Mouse (Mus musculus): ENCODE results near the gene Lyplal1. TPM values are rescaled to one million over a fixed set of nuclear protein-coding genes. Genes with fewer than 3 reads are reported as not detected.

Lyplal1 gene
- 15.3 and 23.1 TPM in 2 replicates for polyA plus RNA-seq (2016; fragmentation: Nextera tagmentation; extraction: Ambion mirVana)

DNA sequence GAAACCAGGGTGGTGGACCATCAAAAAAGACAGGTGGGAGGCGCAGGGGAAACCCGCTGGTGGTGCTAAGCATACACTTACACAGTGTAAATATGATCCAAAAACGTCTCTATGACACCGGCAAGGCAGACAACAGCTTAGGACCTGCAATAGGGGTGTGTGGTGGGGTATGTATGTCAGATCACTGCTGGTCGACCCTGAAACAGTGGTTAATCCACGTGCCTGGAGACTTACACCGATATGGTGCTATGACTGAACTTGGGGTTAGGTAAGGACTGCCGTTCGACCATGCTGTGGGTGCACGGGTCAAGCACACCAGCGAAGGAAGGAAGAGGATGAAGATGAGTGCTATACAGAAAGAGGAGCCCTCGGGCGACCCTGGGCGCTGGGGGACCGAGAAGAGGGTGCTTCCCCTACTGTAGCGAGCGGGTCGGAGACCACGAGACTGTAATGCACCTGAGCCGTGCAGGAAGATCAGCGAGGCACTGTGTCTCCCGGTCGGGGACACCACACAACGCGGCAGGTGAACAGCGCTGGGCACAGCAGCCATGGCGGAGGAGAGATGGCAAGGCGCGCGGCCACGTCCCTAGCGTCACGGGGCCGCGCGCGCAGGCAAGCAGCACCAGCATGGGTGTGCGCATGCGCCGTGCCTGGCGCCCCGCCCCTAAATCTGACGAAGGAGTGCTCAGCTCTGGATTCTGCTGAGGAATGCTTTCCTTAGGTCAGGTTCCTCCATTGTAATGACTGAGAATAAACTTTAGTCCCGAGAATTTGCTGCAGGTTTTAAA is at the start of gene Lyplal1:
Gene Lyplal1 (minus strand): TSS at position 610 of the 788 bp plus-strand sequence.
- H3K27ac ChIP-seq, result peak within 1 kb of the TSS; percentile 94
- H3K36me3 ChIP-seq, result no peaks in the 10 kb centered on the region
- 5% methylated on average over 44 of the region's 44 CpGs for WGBS
- H3K4me3 ChIP-seq, result peak within 1 kb of the TSS; percentile 79
- peak; percentile 94 for DNase-seq (ENCODE audit: low spot score)
- H3K4me1 ChIP-seq, result peaks cover 9% of the 10 kb centered on the region
- H3K27me3 ChIP-seq (ENCODE audit: low read depth, poor library complexity, severe bottlenecking), result no peaks in the 10 kb centered on the region
- no peaks in the 10 kb centered on the region for H3K9me3 ChIP-seq (replicated peaks)

DNA sequence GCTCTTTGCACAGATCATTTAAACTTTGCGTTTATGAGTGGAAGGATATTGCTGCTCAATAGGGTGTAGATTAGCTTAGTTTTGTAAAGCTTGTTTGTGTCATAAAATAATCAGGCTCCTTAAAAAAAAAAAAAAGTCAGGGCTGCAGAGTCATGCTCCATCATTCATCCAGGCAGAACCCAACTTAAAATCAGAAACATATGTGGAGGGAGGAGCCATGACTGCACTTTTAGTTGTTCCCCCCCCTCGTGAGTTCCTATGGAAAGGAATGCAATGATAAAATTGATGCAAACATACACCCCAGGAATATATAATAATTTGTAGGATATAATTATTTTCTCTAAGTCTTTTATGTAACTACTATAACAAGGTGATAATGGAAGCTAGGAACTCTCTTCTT is 46.5 kb upstream of the Lyplal1 start:
- WGBS, result 23% methylated on average over 2 of the region's 2 CpGs
- no peak for DNase-seq (ENCODE audit: low spot score)
- H3K9me3 ChIP-seq (replicated peaks), result no peaks in the 10 kb centered on the region
- H3K27ac ChIP-seq, result peak overlapping the region; percentile 72
- no peak overlapping the region for H3K4me3 ChIP-seq
- H3K4me1 ChIP-seq, result peaks cover 13% of the 10 kb centered on the region
- H3K36me3 ChIP-seq, result no peaks in the 10 kb centered on the region
- no peaks in the 10 kb centered on the region for H3K27me3 ChIP-seq (ENCODE audit: low read depth, poor library complexity, severe bottlenecking)

DNA sequence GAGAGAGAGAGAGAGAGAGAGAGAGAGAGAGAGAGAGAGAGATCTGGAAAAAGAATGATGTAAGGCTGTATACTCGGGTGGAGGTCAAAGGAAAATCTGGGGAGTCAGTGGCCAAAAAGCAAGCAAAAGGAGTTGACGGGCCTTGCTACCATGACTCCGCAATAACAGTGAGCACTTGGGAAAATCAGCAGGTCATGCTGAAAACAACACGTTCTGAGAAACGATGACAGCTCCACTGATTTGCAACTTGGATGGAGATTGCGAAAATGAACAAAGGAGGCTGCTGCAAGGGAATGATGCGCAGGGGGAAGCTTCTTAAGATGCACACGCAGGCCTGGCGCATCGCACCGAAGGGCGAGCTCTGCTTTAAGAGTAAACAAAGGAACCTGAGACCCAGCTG is 46.1 kb upstream of the Lyplal1 start:
- Histone ChIP-seq H3K27me3 (ENCODE audit: low read depth, poor library complexity, severe bottlenecking) (no peaks in the 10 kb centered on the region), H3K4me1 (peaks cover 13% of the 10 kb centered on the region), H3K27ac (peak overlapping the region; percentile 72), H3K4me3 (no peak overlapping the region), H3K9me3 (replicated peaks) (no peaks in the 10 kb centered on the region), H3K36me3 (no peaks in the 10 kb centered on the region)
- WGBS, result 54% methylated on average over 12 of the region's 12 CpGs
- peak; percentile 45 for DNase-seq (ENCODE audit: low spot score)

DNA sequence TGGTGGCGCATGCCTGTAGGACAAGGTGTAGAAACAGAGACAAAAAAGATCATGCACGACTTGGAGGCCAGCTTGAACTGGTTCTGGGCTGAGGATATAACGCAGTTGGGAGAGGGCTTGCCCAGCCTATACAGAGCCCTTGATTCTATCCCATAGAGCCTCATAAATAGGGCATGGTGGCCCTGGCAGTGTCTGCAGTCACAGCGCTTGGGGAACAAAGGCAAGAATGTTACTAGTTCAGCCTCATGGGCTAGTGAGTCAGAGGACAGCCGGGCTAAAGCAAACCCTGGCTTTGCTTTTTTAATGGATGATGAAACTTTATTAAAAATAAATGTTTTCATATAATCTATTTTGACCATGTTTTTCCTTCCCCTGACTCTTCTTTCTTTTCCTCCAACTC is 33.3 kb upstream of the Lyplal1 start:
- Histone ChIP-seq H3K4me1 (peaks cover 5% of the 10 kb centered on the region), H3K9me3 (replicated peaks) (no peaks in the 10 kb centered on the region), H3K27ac (no peak overlapping the region), H3K36me3 (no peaks in the 10 kb centered on the region), H3K4me3 (no peak overlapping the region), H3K27me3 (ENCODE audit: low read depth, poor library complexity, severe bottlenecking) (no peaks in the 10 kb centered on the region)
- WGBS, result 91% methylated on average over 5 of the region's 5 CpGs
- DNase-seq (ENCODE audit: low spot score), result no peak

DNA sequence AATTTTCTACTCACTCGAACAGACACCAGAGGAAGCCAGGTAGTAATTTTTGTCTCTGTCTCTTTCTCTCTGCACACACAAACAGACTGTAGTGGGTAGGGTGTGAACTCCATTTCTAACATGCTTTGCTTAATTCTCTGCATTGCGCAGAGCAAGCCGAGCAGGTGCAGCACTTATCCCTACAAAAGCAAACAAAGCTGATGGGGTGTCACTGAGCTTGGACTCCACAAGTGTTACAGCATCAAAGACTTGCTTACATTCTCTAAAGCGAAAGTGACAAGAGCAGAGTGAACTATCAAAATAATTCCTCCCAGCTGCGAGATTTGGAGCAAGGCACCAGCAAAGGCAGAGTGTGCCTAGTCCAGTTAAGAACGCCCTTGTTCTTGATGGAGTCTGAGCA is 28.3 kb upstream of the Lyplal1 start:
- Histone ChIP-seq H3K27me3 (ENCODE audit: low read depth, poor library complexity, severe bottlenecking) (no peaks in the 10 kb centered on the region), H3K27ac (no peak overlapping the region; the same call in 1 of the 2 replicates), H3K9me3 (replicated peaks) (no peaks in the 10 kb centered on the region), H3K4me1 (peaks cover 14% of the 10 kb centered on the region), H3K36me3 (no peaks in the 10 kb centered on the region), H3K4me3 (no peak overlapping the region)
- WGBS, result 53% methylated on average over 6 of the region's 6 CpGs
- DNase-seq (ENCODE audit: low spot score), result no peak

DNA sequence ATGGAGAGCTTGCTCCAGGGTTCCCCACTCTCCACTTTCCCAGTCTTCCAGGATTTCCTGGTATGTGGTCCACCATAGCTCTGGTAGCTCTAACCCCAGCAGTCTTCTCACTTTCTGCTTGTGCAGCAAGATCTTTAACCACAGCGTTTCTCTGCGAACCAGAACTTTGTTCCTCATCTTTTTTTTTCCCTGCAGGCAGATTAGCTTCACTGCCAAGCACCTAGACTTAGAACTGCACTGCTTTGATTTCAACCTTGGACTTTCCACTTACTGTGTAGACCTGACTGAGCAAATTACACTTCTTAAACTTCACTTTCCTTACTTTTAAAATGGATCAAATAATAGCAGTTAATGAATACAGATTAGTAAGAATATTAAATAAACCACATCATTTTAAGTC is 23.1 kb upstream of the Lyplal1 start:
- Histone ChIP-seq H3K9me3 (replicated peaks) (no peaks in the 10 kb centered on the region), H3K4me1 (peaks cover 14% of the 10 kb centered on the region), H3K27ac (no peak overlapping the region), H3K27me3 (ENCODE audit: low read depth, poor library complexity, severe bottlenecking) (no peaks in the 10 kb centered on the region), H3K36me3 (no peaks in the 10 kb centered on the region), H3K4me3 (no peak overlapping the region)
- WGBS, result 94% methylated on average over 2 of the region's 2 CpGs
- no peak for DNase-seq (ENCODE audit: low spot score)

DNA sequence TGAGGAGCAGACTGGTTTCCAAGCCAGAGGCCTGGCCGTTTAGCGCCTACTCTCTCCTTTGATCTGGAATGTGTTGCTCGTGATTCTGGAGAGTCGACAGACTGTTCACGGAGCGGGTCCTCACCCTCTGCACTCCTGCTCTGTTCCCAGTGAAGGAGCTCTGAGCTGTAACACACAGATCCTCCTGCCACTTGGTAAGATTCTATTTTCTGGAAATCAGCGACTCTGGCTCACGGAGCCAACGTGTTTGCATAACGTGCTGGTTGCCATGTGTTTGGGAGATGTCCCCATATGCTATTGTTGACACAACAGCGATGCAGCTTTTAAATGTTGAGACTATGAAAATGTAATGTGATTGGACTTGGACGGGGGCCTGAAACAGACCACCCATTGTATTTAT is 20.8 kb upstream of the Lyplal1 start:
- DNase-seq (ENCODE audit: low spot score), result no peak
- Histone ChIP-seq H3K4me3 (no peak overlapping the region), H3K36me3 (no peaks in the 10 kb centered on the region), H3K27me3 (ENCODE audit: low read depth, poor library complexity, severe bottlenecking) (no peaks in the 10 kb centered on the region), H3K4me1 (peaks cover 7% of the 10 kb centered on the region), H3K27ac (no peak overlapping the region), H3K9me3 (replicated peaks) (no peaks in the 10 kb centered on the region)
- WGBS, result 69% methylated on average over 12 of the region's 12 CpGs

DNA sequence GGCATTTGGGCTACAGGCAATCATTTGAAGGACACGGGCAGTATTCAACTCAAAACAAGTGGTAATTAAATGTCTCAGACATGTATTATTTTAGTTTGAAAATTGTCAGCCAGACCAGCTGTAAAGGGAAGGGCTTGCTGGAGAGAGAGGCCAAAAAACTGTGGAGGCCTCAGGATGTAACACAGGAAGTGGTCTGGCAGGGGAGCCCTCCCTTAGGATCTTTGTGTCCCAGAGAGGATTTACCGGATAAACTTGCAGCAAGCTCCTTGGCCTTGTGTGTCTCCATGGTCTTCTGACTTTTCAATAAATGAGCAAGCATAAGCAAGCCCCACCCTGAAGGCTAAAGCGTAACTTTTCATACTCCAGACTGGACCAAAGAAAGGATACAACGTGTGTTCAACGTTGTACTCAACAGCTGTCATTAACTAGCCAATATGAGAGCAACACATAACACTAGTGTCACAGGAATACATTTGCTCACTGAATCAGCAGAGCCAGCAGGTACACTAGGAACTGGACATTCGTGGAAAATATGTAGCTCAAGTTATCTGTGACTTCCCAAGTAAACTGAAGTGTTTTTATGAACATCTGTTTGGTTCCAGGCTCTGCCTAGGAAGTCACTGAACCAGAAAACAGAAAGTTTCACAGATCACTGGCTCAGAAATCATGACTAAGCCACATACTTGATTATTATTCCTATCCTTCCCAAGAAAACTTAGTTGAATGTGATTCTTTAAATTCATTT is 19.7 kb upstream of the Lyplal1 start:
- Histone ChIP-seq H3K27ac (0 out of 2 replicates have a peak overlapping the region, but pooled peaks have one; percentile 11), H3K4me3 (no peak overlapping the region), H3K27me3 (ENCODE audit: low read depth, poor library complexity, severe bottlenecking) (no peaks in the 10 kb centered on the region), H3K36me3 (no peaks in the 10 kb centered on the region), H3K9me3 (replicated peaks) (no peaks in the 10 kb centered on the region), H3K4me1 (peaks cover 7% of the 10 kb centered on the region)
- DNase-seq (ENCODE audit: low spot score), result no peak
- 85% methylated on average over 6 of the region's 6 CpGs for WGBS

DNA sequence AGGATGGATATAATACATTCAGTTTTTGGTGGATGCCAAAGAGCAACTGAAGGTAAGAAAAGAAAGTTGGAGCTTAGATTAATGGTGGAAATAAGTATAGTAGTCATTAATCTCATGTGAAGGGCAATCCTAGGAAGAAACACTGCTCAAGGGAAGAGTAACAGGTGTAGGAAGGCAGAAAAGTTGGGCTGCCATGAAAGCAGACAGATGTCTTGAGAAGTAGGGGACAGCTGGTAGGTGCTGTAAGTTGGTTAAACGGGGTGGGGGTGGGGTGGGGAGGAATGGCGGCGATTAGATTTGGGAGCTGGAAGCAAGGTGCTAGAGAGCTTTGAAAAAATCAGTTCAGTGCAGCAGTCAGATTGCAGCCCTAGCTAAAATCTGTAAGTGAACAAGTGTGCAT is 14.4 kb upstream of the Lyplal1 start:
- 80% methylated on average over 3 of the region's 3 CpGs for WGBS

DNA sequence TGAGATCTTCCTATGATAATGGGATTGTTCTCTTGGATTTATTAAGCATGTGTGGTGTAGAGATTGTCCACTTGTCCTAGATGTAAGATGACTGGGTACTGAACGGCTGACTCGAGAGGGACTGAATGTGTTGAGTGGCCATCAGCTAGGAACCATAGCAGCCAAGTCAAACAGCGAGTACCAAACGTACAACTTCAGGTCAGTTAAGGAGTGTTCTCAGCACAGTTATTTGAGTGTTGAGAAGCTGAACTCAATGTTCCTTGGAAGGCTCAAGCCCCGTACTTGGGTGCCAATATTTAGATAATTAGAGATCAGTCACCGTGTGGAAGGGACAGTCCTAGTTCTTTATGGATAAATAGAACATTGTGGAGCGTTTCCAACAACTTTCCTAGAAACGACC is 11.8 kb upstream of the Lyplal1 start:
- Histone ChIP-seq H3K9me3 (replicated peaks) (no peaks in the 10 kb centered on the region), H3K27me3 (ENCODE audit: low read depth, poor library complexity, severe bottlenecking) (no peaks in the 10 kb centered on the region), H3K27ac (no peak overlapping the region), H3K4me1 (peaks cover 4% of the 10 kb centered on the region; the same call in 1 of the 2 replicates), H3K4me3 (no peak overlapping the region), H3K36me3 (no peaks in the 10 kb centered on the region)
- WGBS, result 94% methylated on average over 8 of the region's 8 CpGs
- no peak for DNase-seq (ENCODE audit: low spot score)

More for the DNA sequence above, 14.4 kb upstream of the Lyplal1 start:
- no peak for DNase-seq (ENCODE audit: low spot score)
- H3K27me3 ChIP-seq (ENCODE audit: low read depth, poor library complexity, severe bottlenecking), result no peaks in the 10 kb centered on the region
- H3K4me1 ChIP-seq, result peaks cover 4% of the 10 kb centered on the region
- H3K9me3 ChIP-seq (replicated peaks), result no peaks in the 10 kb centered on the region
- no peaks in the 10 kb centered on the region for H3K36me3 ChIP-seq
- no peak overlapping the region for H3K4me3 ChIP-seq
- no peak overlapping the region for H3K27ac ChIP-seq

DNA sequence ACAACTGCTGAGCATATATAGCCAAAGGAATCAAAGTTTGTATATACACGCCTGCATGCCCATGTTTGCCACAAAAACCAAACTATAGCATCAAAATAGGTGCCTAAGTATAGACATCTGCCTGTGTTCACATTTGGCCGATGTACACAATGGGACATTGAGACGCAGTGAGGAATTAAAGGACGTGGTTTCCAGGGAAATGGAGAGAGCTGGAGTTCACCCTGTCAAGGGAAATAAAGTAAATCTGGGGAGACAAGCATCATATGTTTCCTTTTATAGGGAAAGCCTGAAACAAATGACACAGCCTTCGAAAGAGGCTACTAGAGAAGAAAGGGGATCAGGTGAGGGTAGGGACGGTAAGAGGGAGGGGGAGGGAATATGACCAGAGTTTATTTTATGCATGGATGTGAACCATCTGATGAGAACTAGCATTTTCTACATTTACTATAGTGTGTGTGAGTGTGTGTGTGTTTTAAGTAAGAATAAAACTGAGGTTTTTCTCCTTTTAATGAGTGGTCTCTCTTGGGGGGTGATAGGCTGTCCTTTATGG is 9.3 kb upstream of the Lyplal1 start:
- no peaks in the 10 kb centered on the region for H3K27me3 ChIP-seq (ENCODE audit: low read depth, poor library complexity, severe bottlenecking)
- 85% methylated on average over 6 of the region's 6 CpGs for WGBS

DNA sequence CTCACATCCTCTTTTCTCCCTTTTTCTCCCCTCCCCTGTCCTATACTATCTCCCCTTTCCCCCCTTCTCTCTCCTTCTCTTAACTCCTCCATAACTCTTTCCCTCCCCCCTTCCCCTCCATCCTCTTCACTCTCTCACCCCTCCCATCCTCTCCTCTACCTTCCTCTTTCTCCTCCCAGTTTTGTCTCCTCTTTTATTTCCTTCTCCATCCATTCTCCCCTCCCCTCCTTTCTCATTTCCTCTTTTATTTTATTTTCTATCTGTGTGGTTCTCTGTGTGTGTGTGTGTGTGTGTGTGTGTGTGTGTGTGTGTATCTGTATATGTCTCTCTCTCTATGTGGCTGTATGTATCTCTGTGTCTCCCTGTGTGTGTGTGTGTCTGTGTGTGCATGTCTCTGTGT is 6.6 kb upstream of the Lyplal1 start:
- H3K36me3 ChIP-seq, result no peaks in the 10 kb centered on the region
- H3K4me3 ChIP-seq, result no peak overlapping the region
- H3K27me3 ChIP-seq (ENCODE audit: low read depth, poor library complexity, severe bottlenecking), result no peaks in the 10 kb centered on the region
- peaks cover 4% of the 10 kb centered on the region; the same call in 1 of the 2 replicates for H3K4me1 ChIP-seq
- no peak for DNase-seq (ENCODE audit: low spot score)
- 0 out of 2 replicates have a peak overlapping the region, but pooled peaks have one; percentile 17 for H3K27ac ChIP-seq
- H3K9me3 ChIP-seq (replicated peaks), result no peaks in the 10 kb centered on the region

More for the DNA sequence above, 9.3 kb upstream of the Lyplal1 start:
- H3K9me3 ChIP-seq (replicated peaks), result no peaks in the 10 kb centered on the region
- no peak for DNase-seq (ENCODE audit: low spot score)
- no peak overlapping the region for H3K4me3 ChIP-seq
- no peaks in the 10 kb centered on the region for H3K36me3 ChIP-seq
- peaks cover 4% of the 10 kb centered on the region; the same call in 1 of the 2 replicates for H3K4me1 ChIP-seq
- no peak overlapping the region for H3K27ac ChIP-seq

DNA sequence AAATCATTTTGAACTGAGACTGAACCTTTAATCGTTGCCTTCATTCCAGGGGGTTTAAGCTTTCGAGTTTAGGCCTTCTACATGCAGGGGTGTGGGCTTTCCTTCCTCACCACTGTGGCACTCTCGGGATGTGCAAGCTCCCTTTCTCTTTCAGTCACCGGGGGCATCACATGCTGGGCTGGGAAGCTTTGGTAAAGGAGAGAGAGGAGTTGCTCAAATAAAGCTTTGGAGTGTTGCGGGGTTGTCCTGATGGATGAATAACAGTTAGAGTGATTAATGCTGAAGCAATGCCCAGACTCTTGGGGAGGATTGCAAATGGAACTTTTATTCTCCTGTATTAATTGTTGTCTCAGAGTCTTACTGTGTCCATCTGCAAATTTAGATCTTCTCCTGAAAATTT is 2.7 kb upstream of the Lyplal1 start:
- H3K36me3 ChIP-seq, result no peaks in the 10 kb centered on the region
- no peak for DNase-seq (ENCODE audit: low spot score)
- H3K27me3 ChIP-seq (ENCODE audit: low read depth, poor library complexity, severe bottlenecking), result no peaks in the 10 kb centered on the region
- H3K4me3 ChIP-seq, result no peak overlapping the region
- H3K9me3 ChIP-seq (replicated peaks), result no peaks in the 10 kb centered on the region
- no peak overlapping the region for H3K27ac ChIP-seq
- WGBS, result 65% methylated on average over 5 of the region's 5 CpGs
- peaks cover 9% of the 10 kb centered on the region for H3K4me1 ChIP-seq

Measured in limb, embryonic 10.5 days (tissue).